In the genomic region with DNA sequence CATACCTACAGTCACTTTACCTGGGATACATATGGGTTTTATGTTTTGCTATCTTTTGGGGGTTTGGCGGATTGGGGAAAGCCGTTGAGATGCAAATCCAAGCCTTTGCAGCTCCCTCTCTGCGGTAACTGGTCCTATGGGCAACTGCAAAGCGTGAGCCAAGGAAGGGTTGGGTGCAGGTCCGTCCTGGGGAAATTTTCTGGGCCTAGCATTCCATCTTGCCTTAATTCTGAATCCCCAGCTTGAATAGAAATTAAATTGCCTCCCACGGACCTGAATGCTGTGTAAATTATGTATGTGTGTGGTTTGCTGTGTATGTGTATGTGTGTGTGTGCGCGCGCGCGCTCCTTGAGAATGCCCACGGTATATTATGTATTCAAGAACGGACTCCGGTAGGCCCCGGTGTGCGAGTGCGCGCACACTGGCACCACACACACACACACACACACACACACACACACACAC, we compare ENCODE assay signal across 7 mouse cellular contexts. TPM values are rescaled to one million over a fixed set of nuclear protein-coding genes. Genes with fewer than 3 reads are reported as not detected.
DNase-seq lines count a peak whose midpoint lies in the region; ATAC-seq lines count a peak whose summit lies in the region.

No protein-coding gene starts in this region.

- DNase-seq in left cerebral cortex, postnatal 14 days (ENCODE audit: low spot score in 2 of 2): peak; percentile 36 to 64
- DNase-seq in left cerebral cortex, postnatal 10 days (ENCODE audit: extremely low spot score in 1 of 2, low spot score in 2 of 2): no peak
- DNase-seq in embryonic facial prominence, embryonic 11.5 days (ENCODE audit: low spot score): no peak
- DNase-seq in hindbrain, embryonic 14.5 days (ENCODE audit: low spot score): peak; percentile 66
- DNase-seq in yolk sac, embryonic 10.5 days (ENCODE audit: low spot score): no peak
- no peak for DNase-seq in B cell, adult 2 months

- H3K27me3 ChIP-seq in embryonic facial prominence, embryonic 11.5 days (ENCODE audit: control insufficient read depth, insufficient read depth, low read length): peaks cover 2% of the 10 kb centered on the region; the same call in 1 of the 2 replicates
- H3K27me3 ChIP-seq in hindbrain, embryonic 14.5 days (ENCODE audit: control insufficient read depth, insufficient read depth, low read length): peaks cover 4% of the 10 kb centered on the region
- H3K27me3 ChIP-seq in midbrain, embryonic 16.5 days (ENCODE audit: control insufficient read depth, insufficient read depth, low read depth, low read length): no peaks in the 10 kb centered on the region; the same call in 1 of the 2 replicates

- no peak for ATAC-seq in embryonic facial prominence, embryonic 11.5 days (replicated peaks; ENCODE audit: insufficient number of reproducible peaks, low FRiP score, low TSS enrichment, low read depth)
- ATAC-seq in hindbrain, embryonic 14.5 days (ENCODE audit: low FRiP score): no peak
- no peak for ATAC-seq in midbrain, embryonic 16.5 days

- peak overlapping the region; percentile 82 for H3K4me2 ChIP-seq in embryonic facial prominence, embryonic 11.5 days (ENCODE audit: low read depth, low read length)
- peak overlapping the region; percentile 98 for H3K4me2 ChIP-seq in hindbrain, embryonic 14.5 days (replicated peaks)
- peak overlapping the region; percentile 98 for H3K4me2 ChIP-seq in midbrain, embryonic 16.5 days (ENCODE audit: low read length)

- 1% methylated on average over 18 of the region's 18 CpGs for WGBS in embryonic facial prominence, embryonic 11.5 days
- 1% methylated on average over 18 of the region's 18 CpGs for whole genome bisulfite sequencing in hindbrain, embryonic 14.5 days
- WGBS in midbrain, embryonic 16.5 days: 2% methylated on average over 18 of the region's 18 CpGs

- peak overlapping the region; percentile 65 for H3K4me3 ChIP-seq in embryonic facial prominence, embryonic 11.5 days (ENCODE audit: low read depth, low read length)
- H3K4me3 ChIP-seq in hindbrain, embryonic 14.5 days (replicated peaks; ENCODE audit: low read length): peak overlapping the region; percentile 52
- H3K4me3 ChIP-seq in midbrain, embryonic 16.5 days (ENCODE audit: low read depth, low read length): peak overlapping the region; percentile 53

- H3K27ac ChIP-seq in embryonic facial prominence, embryonic 11.5 days (replicated peaks; ENCODE audit: low read depth, low read length): no peak overlapping the region
- peak overlapping the region; percentile 84 for H3K27ac ChIP-seq in hindbrain, embryonic 14.5 days
- H3K27ac ChIP-seq in midbrain, embryonic 16.5 days (ENCODE audit: low read length): peak overlapping the region; percentile 85

- H3K9me3 ChIP-seq in embryonic facial prominence, embryonic 11.5 days (replicated peaks; ENCODE audit: control insufficient read depth, low read length): no peaks in the 10 kb centered on the region
- H3K9me3 ChIP-seq in hindbrain, embryonic 14.5 days (ENCODE audit: control insufficient read depth, low read length): no peaks in the 10 kb centered on the region
- no peaks in the 10 kb centered on the region for H3K9me3 ChIP-seq in midbrain, embryonic 16.5 days (replicated peaks; ENCODE audit: control insufficient read depth, low read length, poor library complexity, severe bottlenecking)

- H3K9ac ChIP-seq in embryonic facial prominence, embryonic 11.5 days (replicated peaks; ENCODE audit: low read length): peak overlapping the region; percentile 79
- H3K9ac ChIP-seq in hindbrain, embryonic 14.5 days: peak overlapping the region; percentile 75
- H3K9ac ChIP-seq in midbrain, embryonic 16.5 days (ENCODE audit: low read depth, low read length): peak overlapping the region; percentile 76

- intact Hi-C loops in left cerebral cortex, postnatal 14 days (cut with DNase I): loop anchor here (5.0 kb wide), 2 partner anchors 47 to 222 kb away; no protein-coding TSS in a partner anchor
- intact Hi-C loops in left cerebral cortex, postnatal 10 days (cut with DNase I): loop anchor here (5.0 to 10.0 kb wide), 3 partner anchors 227 to 1328 kb away; no protein-coding TSS in a partner anchor

- no peaks in the 10 kb centered on the region; the same call in 1 of the 2 replicates for H3K4me1 ChIP-seq in embryonic facial prominence, embryonic 11.5 days (ENCODE audit: control insufficient read depth, insufficient read depth, low read length)
- peaks cover 27% of the 10 kb centered on the region for H3K4me1 ChIP-seq in hindbrain, embryonic 14.5 days (replicated peaks; ENCODE audit: control insufficient read depth, insufficient read depth, low read length)
- H3K4me1 ChIP-seq in midbrain, embryonic 16.5 days (ENCODE audit: control insufficient read depth, insufficient read depth, low read length): peaks cover 28% of the 10 kb centered on the region

- H3K36me3 ChIP-seq in embryonic facial prominence, embryonic 11.5 days (replicated peaks; ENCODE audit: control insufficient read depth, insufficient read depth, low read depth, low read length): no peaks in the 10 kb centered on the region
- H3K36me3 ChIP-seq in hindbrain, embryonic 14.5 days (replicated peaks; ENCODE audit: control insufficient read depth, insufficient read depth): no peaks in the 10 kb centered on the region
- H3K36me3 ChIP-seq in midbrain, embryonic 16.5 days (ENCODE audit: control insufficient read depth, insufficient read depth, low read length): no peaks in the 10 kb centered on the region

RNA-seq across cellular contexts. Expression of a gene that starts 2.5 kb away (rescaled TPM):
- 10 to 100 TPM; 16.9 to 32.7 TPM for total RNA-seq in left cerebral cortex, postnatal 14 days (2021)
- total RNA-seq in left cerebral cortex, postnatal 10 days (2021): 10 to 100 TPM; 37.1 to 39.5 TPM
- polyA plus RNA-seq in embryonic facial prominence, embryonic 11.5 days (2014; fragmentation: Nextera tagmentation; extraction: Ambion mirVana): 20.2 and 23.7 TPM in 2 replicates
- polyA plus RNA-seq in hindbrain, embryonic 14.5 days (2014; fragmentation: Nextera tagmentation; extraction: Ambion mirVana): 34.1 and 34.5 TPM in 2 replicates
- polyA plus RNA-seq in midbrain, embryonic 16.5 days (2015; fragmentation: Nextera tagmentation; extraction: Ambion mirVana): 23.4 and 33.3 TPM in 2 replicates

Comparison
In these comparisons a context has a peak if more than half of its experiments do, and no peak if none do; other contexts are left out.
1. DNase-seq: peak in left cerebral cortex, postnatal 14 days (2 of 2) and hindbrain, embryonic 14.5 days (single experiment); none in left cerebral cortex, postnatal 10 days (0 of 2), embryonic facial prominence, embryonic 11.5 days (single experiment), yolk sac, embryonic 10.5 days (single experiment) and B cell, adult 2 months (0 of 2).
2. Peak in every context shown above with its lines, with median percentiles within 50 percentile points of each other: H3K4me2 ChIP-seq, H3K4me3 ChIP-seq and H3K9ac ChIP-seq.